Mouse (Mus musculus) lung, adult 2 months (tissue): ENCODE measurements around the gene Gm17655.
A peak's percentile ranks its signal among the peaks of the same experiment; 100 is the strongest.

Source experiments
- CTCF ChIP-seq: fragments of 200-500 bp; IDR thresholded peaks from 2 replicates; pipeline ENCODE4 v1.5.1; 2011; ENCODE audit warnings: mild to moderate bottlenecking, low read length, control low read depth; ENCODE audit not compliant: insufficient read depth
- POLR2A ChIP-seq: fragments of 200-500 bp; IDR thresholded peaks from 2 replicates; pipeline ENCODE4 v1.6.1; 2011; ENCODE audit warnings: low read depth, mild to moderate bottlenecking, control low read depth, low read length, borderline replicate concordance; ENCODE audit errors: extremely low read depth

DNA sequence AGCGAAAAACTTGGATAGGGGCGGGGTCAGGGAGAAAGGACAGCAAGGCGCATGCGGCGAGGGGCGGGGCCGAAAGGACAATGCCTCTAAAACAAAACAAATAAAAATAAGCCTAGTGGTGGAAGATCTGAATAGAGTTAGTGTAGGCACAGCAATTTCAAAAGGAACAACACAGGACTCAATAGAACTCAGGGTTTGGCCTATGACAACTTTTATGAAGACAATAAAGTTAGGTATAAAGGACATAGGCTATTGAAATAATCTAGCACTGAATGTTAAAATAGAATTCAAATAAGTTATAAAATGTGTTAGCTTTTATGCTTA is 36.0 kb upstream of the Gm17655 start:
- TF ChIP-seq CTCF (0 out of 2 replicates have a peak, but pooled peaks have one; percentile 5), POLR2A (no peak)
